Mouse (Mus musculus) forebrain, postnatal 0 days (tissue): ENCODE results near the gene Dnm2. TPM values are rescaled to one million over a fixed set of nuclear protein-coding genes. Genes with fewer than 3 reads are reported as not detected.
A peak's percentile ranks its signal among the peaks of the same experiment; 100 is the strongest.

Experiments
- ATAC-seq: fragments of 200-750 bp; cut with Nextera tagmentation; 2 replicates; pipeline ENCODE4 v1.8.0; 2017; ENCODE audit warnings: mild to moderate bottlenecking, moderate library complexity
- DNase-seq: peaks from one replicate; pipeline ENCODE4 v3.0.0-alpha.2; 2015
- H3K27ac ChIP-seq: fragments of 300-500 bp; sonication (generic); 2 replicates; pipeline ENCODE4 v1.5.1; 2014; ENCODE audit warnings: low read depth, mild to moderate bottlenecking, antibody characterized with exemption, low read length, moderate library complexity, mixed read lengths
- H3K27me3 ChIP-seq: fragments of 300-500 bp; sonication (generic); 2 replicates; pipeline ENCODE4 v1.6.1; 2014; ENCODE audit warnings: mild to moderate bottlenecking, low read length, mixed read lengths; ENCODE audit not compliant: insufficient read depth
- H3K36me3 ChIP-seq: fragments of 300-500 bp; sonication (generic); 2 replicates; pipeline ENCODE4 v1.6.1; 2014; ENCODE audit warnings: mild to moderate bottlenecking, moderate library complexity; ENCODE audit not compliant: insufficient read depth
- H3K4me1 ChIP-seq: fragments of 300-500 bp; sonication (generic); 2 replicates; pipeline ENCODE4 v1.6.1; 2014; ENCODE audit warnings: antibody characterized with exemption; ENCODE audit not compliant: insufficient read depth
- H3K4me2 ChIP-seq: fragments of 300-500 bp; sonication (generic); 2 replicates; pipeline ENCODE4 v1.6.1; 2014; ENCODE audit warnings: low read depth, mild to moderate bottlenecking, moderate library complexity
- H3K4me3 ChIP-seq: fragments of 300-500 bp; sonication (generic); 2 replicates; pipeline ENCODE4 v1.5.1; 2014; ENCODE audit warnings: low read depth, low read length, mixed read lengths
- H3K9ac ChIP-seq: fragments of 300-500 bp; sonication (generic); 2 replicates; pipeline ENCODE4 v1.6.1; 2014; ENCODE audit warnings: mild to moderate bottlenecking
- H3K9me3 ChIP-seq: fragments of 300-500 bp; sonication (generic); 2 replicates; pipeline ENCODE4 v1.6.1; 2016; ENCODE audit warnings: low read length
- CTCF ChIP-seq: sonication (generic); IDR thresholded peaks from 2 replicates; pipeline ENCODE4 v1.5.1; 2016; ENCODE audit warnings: antibody characterized with exemption, control low read depth, low read depth
- WGBS: fragments of 180-500 bp; shearing (Covaris S2); extraction: QIAGEN DNeasy Blood & Tissue Kit; methylation state at CpG from one replicate; pipeline ENCODE4 v1.1.7; 2014; 5-methylcytosine and 5-hydroxymethylcytosine counted together
- polyA plus RNA-seq: library from polyadenylated mRNA; unstranded; fragments of >200 nt; fragmentation: Nextera tagmentation; extraction: Ambion mirVana; gene quantifications from 2 replicates; pipeline ENCODE4 v1.2.1, GENCODE M21; 2015
- total RNA-seq: library from RNA; depleted of rRNA; stranded (reverse); fragments of >200 nt; gene quantifications from 2 replicates; pipeline ENCODE4 v1.2.3, GENCODE M21; 2014

The Dnm2 gene
- total and polyA plus RNA-seq, 2 experiments from 2014 or later = 64.0 to 68.5 TPM

- 86% methylated on average over 6 of the region's 6 CpGs for WGBS
- H3K4me1 ChIP-seq = peaks cover 19% of the 10 kb centered on the region
- H3K9ac ChIP-seq = no peak overlapping the region
These were observed 3.5 kb downstream of the Dnm2 start for GRCm38 (mm10) chr9:21428178-21428577.

DNA sequence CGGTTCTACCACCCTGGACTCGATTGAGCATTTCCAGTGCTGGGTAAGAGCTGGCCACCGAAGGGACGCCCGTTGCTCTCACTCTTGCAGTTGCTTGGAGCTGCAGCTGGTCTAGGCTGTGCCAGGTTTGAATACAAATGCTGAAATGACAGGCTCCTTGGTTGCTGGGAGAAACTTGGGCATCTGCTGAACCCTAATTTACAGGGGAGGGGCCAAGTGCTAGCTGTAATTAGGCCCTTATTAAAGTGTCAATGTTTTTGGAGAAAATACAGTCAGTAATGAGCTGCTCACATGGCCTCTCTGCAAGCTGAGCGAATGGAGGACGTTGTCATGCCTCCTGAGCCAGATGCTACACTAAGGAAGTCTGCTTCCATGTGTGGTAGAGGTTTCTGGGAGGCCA lies 6.0 kb downstream of the Dnm2 start:
- Histone ChIP-seq H3K4me1 (peaks cover 15% of the 10 kb centered on the region), H3K4me3 (no peak overlapping the region), H3K4me2 (no peak overlapping the region), H3K9me3 (no peaks in the 10 kb centered on the region), H3K27me3 (no peaks in the 10 kb centered on the region), H3K36me3 (no peaks in the 10 kb centered on the region), H3K27ac (peak overlapping the region; percentile 16; the same call in 1 of the 2 replicates), H3K9ac (no peak overlapping the region)
- no peak for TF ChIP-seq CTCF
- DNase-seq (peak; percentile 43), ATAC-seq (peak; percentile 89)
- 18% methylated on average over 7 of the region's 7 CpGs for WGBS

More at GRCm38 (mm10) chr9:21428178-21428577, 3.5 kb downstream of the Dnm2 start:
- no peaks in the 10 kb centered on the region for H3K36me3 ChIP-seq
- no peak overlapping the region for H3K4me3 ChIP-seq
- H3K27ac ChIP-seq = no peak overlapping the region
- ATAC-seq (no peak), DNase-seq (no peak)
- TF ChIP-seq CTCF = no peak
- H3K4me2 ChIP-seq = no peak overlapping the region
- H3K27me3 ChIP-seq = no peaks in the 10 kb centered on the region
- H3K9me3 ChIP-seq = no peaks in the 10 kb centered on the region

- Histone ChIP-seq H3K4me2 (no peak overlapping the region), H3K27me3 (no peaks in the 10 kb centered on the region), H3K9ac (no peak overlapping the region), H3K4me1 (0 out of 2 replicates have a peak, but pooled peaks cover 3% of the 10 kb centered on the region), H3K9me3 (no peaks in the 10 kb centered on the region), H3K4me3 (no peak overlapping the region), H3K27ac (no peak overlapping the region), H3K36me3 (no peaks in the 10 kb centered on the region)
- TF ChIP-seq CTCF = no peak
- no peak for DNase-seq
- ATAC-seq = no peak
- 88% methylated on average over 7 of the region's 7 CpGs for WGBS
These were observed 7.4 kb downstream of the Dnm2 start for GRCm38 (mm10) chr9:21432066-21432465.

DNA sequence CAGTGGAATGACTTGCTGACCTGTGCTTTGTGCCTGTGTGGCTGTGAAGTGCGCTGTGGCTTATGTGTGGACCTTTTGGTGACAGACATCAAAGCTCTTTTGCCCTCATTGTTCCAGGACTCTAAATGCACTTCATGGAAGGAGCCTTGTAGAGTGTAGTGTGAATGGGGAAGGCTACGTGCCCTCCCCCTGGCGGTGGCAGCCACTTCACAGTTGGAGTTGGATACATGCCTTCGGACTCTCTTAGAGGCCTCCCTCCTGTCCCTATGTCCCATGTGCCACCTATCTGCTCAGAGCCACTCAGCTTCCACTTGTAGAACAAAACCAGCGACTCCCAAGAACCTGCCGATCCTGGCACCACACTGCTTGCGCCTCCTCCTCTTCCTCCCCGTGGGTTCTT lies 9.1 kb downstream of the Dnm2 start:
- Histone ChIP-seq H3K9ac (no peak overlapping the region), H3K4me3 (no peak overlapping the region), H3K36me3 (no peaks in the 10 kb centered on the region), H3K4me2 (no peak overlapping the region), H3K4me1 (0 out of 2 replicates have a peak, but pooled peaks cover 3% of the 10 kb centered on the region), H3K27me3 (no peaks in the 10 kb centered on the region), H3K27ac (0 out of 2 replicates have a peak overlapping the region, but pooled peaks have one; percentile 9), H3K9me3 (no peaks in the 10 kb centered on the region)
- ATAC-seq (no peak), DNase-seq (no peak)
- no peak for TF ChIP-seq CTCF
- WGBS = 69% methylated on average over 8 of the region's 8 CpGs

GRCm38 (mm10) chr9:21434410-21434809 lies 9.7 kb downstream of the Dnm2 start:
- ATAC-seq (no peak), DNase-seq (no peak)
- no peak overlapping the region for H3K4me3 ChIP-seq
- no peak for TF ChIP-seq CTCF
- H3K27ac ChIP-seq = no peak overlapping the region
- no peaks in the 10 kb centered on the region for H3K27me3 ChIP-seq
- H3K9ac ChIP-seq = no peak overlapping the region
- no peaks in the 10 kb centered on the region for H3K36me3 ChIP-seq
- H3K4me1 ChIP-seq = 0 out of 2 replicates have a peak, but pooled peaks cover 3% of the 10 kb centered on the region
- no peaks in the 10 kb centered on the region for H3K9me3 ChIP-seq
- WGBS = 80% methylated on average over 2 of the region's 2 CpGs
- no peak overlapping the region for H3K4me2 ChIP-seq

GRCm38 (mm10) chr9:21435777-21436635 lies 11.3 kb downstream of the Dnm2 start:
- H3K36me3 ChIP-seq = no peaks in the 10 kb centered on the region
- H3K9ac ChIP-seq = no peak overlapping the region
- no peak for TF ChIP-seq CTCF
- no peaks in the 10 kb centered on the region for H3K9me3 ChIP-seq
- DNase-seq = no peak
- no peak overlapping the region for H3K27ac ChIP-seq
- H3K4me1 ChIP-seq = no peaks in the 10 kb centered on the region
- 91% methylated on average over 7 of the region's 7 CpGs for WGBS
- no peaks in the 10 kb centered on the region for H3K27me3 ChIP-seq
- H3K4me3 ChIP-seq = no peak overlapping the region
- H3K4me2 ChIP-seq = no peak overlapping the region
- no peak for ATAC-seq

DNA sequence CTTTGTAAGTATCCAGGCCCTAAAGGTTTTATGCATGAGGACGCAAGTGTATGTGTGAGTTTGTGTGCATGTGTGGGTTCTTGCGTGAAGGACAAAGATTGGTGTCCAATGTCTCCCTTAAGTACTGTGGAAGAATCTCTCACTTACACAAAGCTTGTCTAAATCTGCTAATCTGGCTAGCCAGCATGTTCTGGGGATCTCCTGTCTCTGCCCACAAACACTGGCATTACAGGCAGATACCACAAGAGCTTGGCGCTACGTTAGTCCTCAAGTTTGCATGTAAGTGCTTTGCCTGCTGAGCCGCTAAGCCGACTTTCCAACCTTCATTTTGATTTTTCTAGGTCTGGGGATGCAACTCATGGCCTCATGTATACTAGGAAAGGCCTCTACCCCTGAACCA lies 12.9 kb downstream of the Dnm2 start:
- Histone ChIP-seq H3K4me2 (no peak overlapping the region), H3K9me3 (no peaks in the 10 kb centered on the region), H3K36me3 (no peaks in the 10 kb centered on the region), H3K27ac (no peak overlapping the region), H3K4me3 (no peak overlapping the region), H3K9ac (no peak overlapping the region), H3K27me3 (no peaks in the 10 kb centered on the region), H3K4me1 (no peaks in the 10 kb centered on the region)
- ATAC-seq (no peak), DNase-seq (no peak)
- TF ChIP-seq CTCF = no peak
- 93% methylated on average over 6 of the region's 6 CpGs for WGBS
